Comparison of ENCODE assay signal across 30 mouse cellular contexts in genomic region chr4:148433813-148434212, GRCm38 (mm10). TPM values are rescaled to one million over a fixed set of nuclear protein-coding genes. Genes with fewer than 3 reads are reported as not detected.
A peak's percentile ranks its signal among the peaks of the same experiment; 100 is the strongest.
DNase-seq lines count a peak whose midpoint lies in the region; ATAC-seq and TF ChIP-seq lines count a peak whose summit lies in the region.
"Had no signal": no experiment of that assay in that cellular context is flagged by ENCODE, and none has a peak within 500 bp of the region (broad histone marks: within the 10 kb centered on the region; RNA-seq: fewer than 3 reads in every experiment).

No protein-coding gene starts in this region.

- WGBS in midbrain, embryonic 11.5 days = 86% methylated on average over 5 of the region's 5 CpGs
- WGBS in midbrain, embryonic 14.5 days = 85% methylated on average over 5 of the region's 5 CpGs
- whole genome bisulfite sequencing in forebrain, embryonic 12.5 days = 83% methylated on average over 5 of the region's 5 CpGs
- 90% methylated on average over 5 of the region's 5 CpGs for WGBS in midbrain, postnatal 0 days

- ATAC-seq in midbrain, embryonic 11.5 days (ENCODE audit: low FRiP score) = no peak
- no peak for ATAC-seq in midbrain, embryonic 14.5 days (ENCODE audit: low FRiP score, low TSS enrichment)
- ATAC-seq in forebrain, embryonic 12.5 days (ENCODE audit: low FRiP score) = no peak
- ATAC-seq in midbrain, postnatal 0 days (ENCODE audit: low FRiP score) = no peak
- ATAC-seq: forebrain, embryonic 16.5 days; hindbrain, postnatal 0 days; midbrain, embryonic 16.5 days; Patski had no signal

- no peaks in the 10 kb centered on the region for H3K9me3 ChIP-seq in midbrain, embryonic 11.5 days (ENCODE audit: control insufficient read depth, low read length)
- no peaks in the 10 kb centered on the region for H3K9me3 ChIP-seq in midbrain, embryonic 14.5 days (ENCODE audit: control insufficient read depth, low read length)
- H3K9me3 ChIP-seq in forebrain, embryonic 12.5 days = no peaks in the 10 kb centered on the region
- H3K9me3 ChIP-seq in midbrain, postnatal 0 days (ENCODE audit: low read length) = no peaks in the 10 kb centered on the region
- H3K9me3 ChIP-seq: embryonic facial prominence, embryonic 13.5 days; forebrain, embryonic 10.5 days; heart, embryonic 15.5 days; hindbrain, embryonic 12.5 days; limb, embryonic 13.5 days; neural tube, embryonic 12.5 days had no signal

- H3K27me3 ChIP-seq in midbrain, embryonic 11.5 days (ENCODE audit: control insufficient read depth, insufficient read depth, low read length) = no peaks in the 10 kb centered on the region
- H3K27me3 ChIP-seq in midbrain, embryonic 14.5 days (ENCODE audit: control insufficient read depth, insufficient read depth, low read length) = no peaks in the 10 kb centered on the region
- H3K27me3 ChIP-seq in forebrain, embryonic 12.5 days = no peaks in the 10 kb centered on the region
- H3K27me3 ChIP-seq in midbrain, postnatal 0 days (ENCODE audit: insufficient read depth, low read length) = no peaks in the 10 kb centered on the region; the same call in 1 of the 2 replicates
- H3K27me3 ChIP-seq: embryonic facial prominence, embryonic 13.5 days; heart, embryonic 15.5 days; hindbrain, embryonic 12.5 days; limb, embryonic 13.5 days; neural tube, embryonic 12.5 days; Patski had no signal

- H3K4me2 ChIP-seq in midbrain, embryonic 11.5 days = no peak overlapping the region
- H3K4me2 ChIP-seq in midbrain, embryonic 14.5 days (ENCODE audit: low read length) = no peak overlapping the region
- no peak overlapping the region for H3K4me2 ChIP-seq in forebrain, embryonic 12.5 days
- no peak overlapping the region for H3K4me2 ChIP-seq in midbrain, postnatal 0 days (ENCODE audit: low read depth, low read length, poor library complexity, severe bottlenecking)
- H3K4me2 ChIP-seq: embryonic facial prominence, embryonic 13.5 days; heart, embryonic 15.5 days; hindbrain, embryonic 12.5 days; limb, embryonic 13.5 days; liver, embryonic 11.5 days; neural tube, embryonic 12.5 days had no signal

- no peak overlapping the region for H3K4me3 ChIP-seq in midbrain, embryonic 11.5 days (ENCODE audit: low read depth, low read length)
- no peak overlapping the region for H3K4me3 ChIP-seq in midbrain, embryonic 14.5 days (replicated peaks; ENCODE audit: low read depth, low read length)
- H3K4me3 ChIP-seq in forebrain, embryonic 12.5 days (replicated peaks) = no peak overlapping the region
- H3K4me3 ChIP-seq in midbrain, postnatal 0 days (ENCODE audit: low read depth, low read length) = no peak overlapping the region
- H3K4me3 ChIP-seq: embryonic facial prominence, embryonic 13.5 days; forebrain, embryonic 10.5 days; heart, embryonic 15.5 days; hindbrain, embryonic 12.5 days; limb, embryonic 13.5 days; myocyte; neural tube, embryonic 12.5 days had no signal

- peak; percentile 45 for DNase-seq in kidney, adult 9 months
- no peak for DNase-seq in kidney, adult 11 months
- peak; percentile 56 for DNase-seq in midbrain, embryonic 11.5 days (ENCODE audit: low spot score, missing footprints)
- no peak for DNase-seq in midbrain, embryonic 14.5 days
- peak; percentile 74 for DNase-seq in ZHBTc4 (ENCODE audit: low read depth, low spot score)
- DNase-seq in yolk sac, embryonic 10.5 days (ENCODE audit: low spot score) = peak; percentile 56
- DNase-seq in midbrain, postnatal 0 days (ENCODE audit: low spot score) = no peak
- DNase-seq: B cell, adult 2 months; cerebellum, adult 9-10 months; cerebellum, postnatal 36 days; gastrocnemius, postnatal 10 days; heart, postnatal 36 days; lung, adult 18-20 months; lung, postnatal 10 days; right cerebral cortex, postnatal 4 days; thymus, adult 2 months; thymus, postnatal 36 days had no signal

- H3K27ac ChIP-seq in midbrain, embryonic 11.5 days (ENCODE audit: low read depth, low read length) = no peak overlapping the region
- H3K27ac ChIP-seq in midbrain, embryonic 14.5 days (replicated peaks; ENCODE audit: low read depth, low read length) = no peak overlapping the region
- no peak overlapping the region for H3K27ac ChIP-seq in forebrain, embryonic 12.5 days
- no peak overlapping the region for H3K27ac ChIP-seq in midbrain, postnatal 0 days (ENCODE audit: low read depth, low read length)
- H3K27ac ChIP-seq: embryonic facial prominence, embryonic 13.5 days; forebrain, embryonic 10.5 days; heart, embryonic 15.5 days; hindbrain, embryonic 12.5 days; hindbrain, postnatal 0 days; limb, embryonic 13.5 days; neural tube, embryonic 12.5 days had no signal

- TF ChIP-seq CTCF in midbrain, postnatal 0 days (IDR thresholded peaks at IDR 0.05) = no peak

- H3K36me3 ChIP-seq in midbrain, embryonic 11.5 days (ENCODE audit: control insufficient read depth, insufficient read depth, low read length) = no peaks in the 10 kb centered on the region
- H3K36me3 ChIP-seq in midbrain, embryonic 14.5 days (ENCODE audit: control insufficient read depth, insufficient read depth, low read length) = peaks cover 5% of the 10 kb centered on the region; the same call in 1 of the 2 replicates
- H3K36me3 ChIP-seq in forebrain, embryonic 12.5 days (replicated peaks) = peaks cover 3% of the 10 kb centered on the region; the same call in 1 of the 2 replicates
- H3K36me3 ChIP-seq in midbrain, postnatal 0 days (ENCODE audit: insufficient read depth, low read length) = 0 out of 2 replicates have a peak, but pooled peaks cover 2% of the 10 kb centered on the region

- H3K4me1 ChIP-seq in midbrain, embryonic 11.5 days (ENCODE audit: control insufficient read depth, insufficient read depth, low read length) = 0 out of 2 replicates have a peak, but pooled peaks cover 3% of the 10 kb centered on the region
- no peaks in the 10 kb centered on the region; the same call in 1 of the 2 replicates for H3K4me1 ChIP-seq in midbrain, embryonic 14.5 days (ENCODE audit: control insufficient read depth, insufficient read depth, low read length)
- H3K4me1 ChIP-seq in forebrain, embryonic 12.5 days = 0 out of 2 replicates have a peak, but pooled peaks cover 5% of the 10 kb centered on the region
- H3K4me1 ChIP-seq in midbrain, postnatal 0 days (ENCODE audit: insufficient read depth, low read length) = no peaks in the 10 kb centered on the region
- H3K4me1 ChIP-seq: embryonic facial prominence, embryonic 13.5 days; heart, embryonic 15.5 days; limb, embryonic 13.5 days; neural tube, embryonic 12.5 days had no signal

- H3K9ac ChIP-seq in midbrain, embryonic 11.5 days (ENCODE audit: low read length) = no peak overlapping the region
- no peak overlapping the region for H3K9ac ChIP-seq in midbrain, embryonic 14.5 days (replicated peaks; ENCODE audit: low read length)
- no peak overlapping the region for H3K9ac ChIP-seq in forebrain, embryonic 12.5 days
- H3K9ac ChIP-seq in midbrain, postnatal 0 days (replicated peaks; ENCODE audit: low read length, poor library complexity, severe bottlenecking) = no peak overlapping the region
- H3K9ac ChIP-seq: embryonic facial prominence, embryonic 13.5 days; heart, embryonic 15.5 days; hindbrain, embryonic 12.5 days; limb, embryonic 13.5 days; neural tube, embryonic 12.5 days had no signal

RNA-seq across cellular contexts. Expression of gene Ubiad1, which starts 10.8 kb away (rescaled TPM):
- 15.5 and 15.8 TPM in 2 replicates for polyA plus RNA-seq in midbrain, embryonic 11.5 days (2014; fragmentation: Nextera tagmentation; extraction: Ambion mirVana)
- polyA plus RNA-seq in midbrain, embryonic 14.5 days (2014; fragmentation: Nextera tagmentation; extraction: Ambion mirVana) = 14.7 and 15.9 TPM in 2 replicates
- polyA plus RNA-seq in forebrain, embryonic 12.5 days (2016; fragmentation: Nextera tagmentation; extraction: Ambion mirVana) = 19.1 and 20.8 TPM in 2 replicates
- 16.0 and 19.8 TPM in 2 replicates for total RNA-seq in midbrain, postnatal 0 days (2014; rRNA removed)
- 12.7 and 14.6 TPM in 2 replicates for polyA plus RNA-seq in midbrain, postnatal 0 days (2015; fragmentation: Nextera tagmentation; extraction: Ambion mirVana)

RNA-seq across cellular contexts. Expression of gene Mtor, which starts 14.6 kb away (rescaled TPM):
- polyA plus RNA-seq in midbrain, embryonic 11.5 days (2014; fragmentation: Nextera tagmentation; extraction: Ambion mirVana) = 30.5 and 30.9 TPM in 2 replicates
- polyA plus RNA-seq in midbrain, embryonic 14.5 days (2014; fragmentation: Nextera tagmentation; extraction: Ambion mirVana) = 30.6 and 34.8 TPM in 2 replicates
- 31.2 and 35.1 TPM in 2 replicates for polyA plus RNA-seq in forebrain, embryonic 12.5 days (2016; fragmentation: Nextera tagmentation; extraction: Ambion mirVana)
- total RNA-seq in midbrain, postnatal 0 days (2014; rRNA removed) = 54.5 and 59.6 TPM in 2 replicates
- 24.3 and 27.8 TPM in 2 replicates for polyA plus RNA-seq in midbrain, postnatal 0 days (2015; fragmentation: Nextera tagmentation; extraction: Ambion mirVana)

Comparison
In these comparisons a context has a peak if more than half of its experiments do, and no peak if none do; other contexts are left out.
1. DNase-seq: peak in kidney, adult 9 months (single experiment), midbrain, embryonic 11.5 days (single experiment), ZHBTc4 (single experiment) and yolk sac, embryonic 10.5 days (single experiment); none in kidney, adult 11 months (single experiment), midbrain, embryonic 14.5 days (single experiment) and midbrain, postnatal 0 days (single experiment).